Mouse (Mus musculus) heart, adult 2 months (tissue): ENCODE measurements around the gene Hoxb6. TPM values are rescaled to one million over a fixed set of nuclear protein-coding genes. Genes with fewer than 3 reads are reported as not detected.

Source experiments
- DNase-seq, 2 experiments: peaks; one replicate each; pipeline ENCODE4 v3.0.0; 2021
- H3K27ac ChIP-seq: fragments of 200-600 bp; 2 replicates; pipeline ENCODE4 v1.8.1; 2022
- H3K27me3 ChIP-seq: fragments of 200-500 bp; 2 replicates; pipeline ENCODE4 v1.6.1; 2012; ENCODE audit warnings: mild to moderate bottlenecking, low read length, inconsistent platforms, mixed read lengths; ENCODE audit not compliant: control insufficient read depth, insufficient read depth
- H3K36me3 ChIP-seq: fragments of 200-500 bp; 2 replicates; pipeline ENCODE4 v1.6.1; 2012; ENCODE audit warnings: low read length, inconsistent platforms; ENCODE audit not compliant: control insufficient read depth, insufficient read depth
- H3K4me1 ChIP-seq: fragments of 200-500 bp; 2 replicates; pipeline ENCODE4 v1.6.1; 2011; ENCODE audit warnings: low read length; ENCODE audit not compliant: control insufficient read depth, insufficient read depth
- H3K4me3 ChIP-seq: fragments of 200-600 bp; 2 replicates; pipeline ENCODE4 v1.8.1; 2022
- H3K79me2 ChIP-seq: fragments of 200-500 bp; replicated peaks from 2 replicates; pipeline ENCODE4 v1.6.1; 2012; ENCODE audit warnings: mild to moderate bottlenecking, inconsistent platforms, low read length, moderate library complexity, mixed read lengths; ENCODE audit not compliant: control insufficient read depth, insufficient read depth
- H3K9ac ChIP-seq: fragments of 200-500 bp; 2 replicates; pipeline ENCODE4 v1.6.1; 2012; ENCODE audit warnings: low read depth, mild to moderate bottlenecking, control low read depth, inconsistent platforms, low read length, mixed read lengths
- CTCF ChIP-seq: fragments of 200-600 bp; IDR thresholded peaks from 2 replicates; pipeline ENCODE4 v1.8.1; 2022; ENCODE audit warnings: antibody characterized with exemption, mild to moderate bottlenecking, moderate library complexity
- EP300 ChIP-seq: fragments of 200-500 bp; IDR thresholded peaks from 2 replicates; pipeline ENCODE4 v1.6.1; 2011; ENCODE audit warnings: low read depth, low read length, control low read depth; ENCODE audit not compliant: insufficient read depth
- POLR2A ChIP-seq: fragments of 200-500 bp; IDR thresholded peaks from 2 replicates; pipeline ENCODE4 v1.6.1; 2011; ENCODE audit warnings: mild to moderate bottlenecking, low read depth, low read length, control low read depth; ENCODE audit not compliant: insufficient read depth
- WGBS: fragments of 180-500 bp; shearing (Covaris S2); methylation state at CpG from one replicate; pipeline ENCODE4 v1.1.7; 2018; 5-methylcytosine and 5-hydroxymethylcytosine counted together
- intact Hi-C: fragments of 180-260 bp; cut with DNase I; formaldehyde crosslinking; loops from one replicate; pipeline ENCODE4 v1.15.1; 2025
- microRNA-seq, 2 experiments: library from miRNA; unstranded; fragments of <30 nt; microRNA quantifications; one replicate each; pipeline ENCODE4 v1.2.0; 2021
- polyA plus RNA-seq: library from polyadenylated mRNA; depleted of rRNA; stranded (reverse); fragments of >200 nt; gene quantifications from 2 replicates; pipeline ENCODE4 v1.2.3, GENCODE M21; 2012; rRNA removed
- total RNA-seq, 2 experiments: library from RNA; stranded (reverse); gene quantifications; 2 replicates each; pipeline ENCODE4 v1.2.3; 2021

Hoxb6 gene
- total and polyA plus RNA-seq, 3 experiments: not detected

DNA sequence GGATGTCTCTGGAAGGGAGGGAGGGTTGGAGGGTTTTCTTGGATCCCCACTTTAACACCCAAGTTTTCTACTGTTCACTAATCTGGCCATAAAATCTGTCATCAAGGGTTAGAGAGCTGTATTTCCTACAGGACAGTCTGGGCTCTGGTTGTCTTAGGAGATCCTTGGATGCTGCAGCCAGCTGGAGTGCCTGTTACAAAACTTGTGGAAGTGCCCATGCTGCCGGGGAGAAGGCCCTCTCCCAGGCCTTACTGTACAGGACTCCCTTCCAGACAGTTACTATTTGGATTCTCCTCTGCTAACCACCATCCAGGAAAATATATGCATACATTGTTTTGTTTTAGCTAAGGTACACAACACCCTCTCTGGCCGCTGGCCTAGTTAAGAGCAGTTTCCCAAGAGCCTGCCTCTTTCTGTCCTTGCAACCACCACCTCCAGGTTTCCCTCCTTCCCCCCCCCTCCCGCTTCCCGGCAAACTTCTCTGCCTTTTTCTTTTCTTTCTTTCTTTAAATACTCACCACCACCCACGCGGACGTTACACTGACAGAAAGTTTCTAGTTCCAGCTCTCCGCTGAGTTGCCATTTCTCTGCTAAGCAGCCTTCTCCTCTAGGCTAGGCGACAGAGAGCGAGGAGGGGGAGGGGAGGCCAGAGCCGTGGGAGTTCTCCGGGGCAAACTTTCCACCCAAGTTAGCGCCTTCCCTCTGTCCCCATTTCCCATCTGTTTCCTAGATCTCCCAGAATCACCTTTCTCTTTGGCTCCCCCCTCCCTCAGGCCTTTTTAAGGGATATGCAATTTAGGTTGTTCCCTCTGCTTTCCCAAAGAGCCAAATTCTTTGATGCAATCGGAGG lies 57.4 kb downstream of the Hoxb6 start:
- Histone ChIP-seq H3K36me3 (no peaks in the 10 kb centered on the region), H3K27me3 (peaks cover 12% of the 10 kb centered on the region), H3K9ac (no peak overlapping the region), H3K27ac (no peak overlapping the region; the same call in 1 of the 2 replicates), H3K4me1 (no peaks in the 10 kb centered on the region), H3K79me2 (no peaks in the 10 kb centered on the region), H3K4me3 (no peak overlapping the region)
- 34% methylated on average over 14 of the region's 14 CpGs for WGBS
- no peak for TF ChIP-seq POLR2A
- TF ChIP-seq EP300: no peak
- TF ChIP-seq CTCF: no peak
- intact Hi-C loops: loop anchor here (5.0 kb wide), 1 partner anchor 58 kb away; no protein-coding TSS in a partner anchor
- DNase-seq: no peak

DNA sequence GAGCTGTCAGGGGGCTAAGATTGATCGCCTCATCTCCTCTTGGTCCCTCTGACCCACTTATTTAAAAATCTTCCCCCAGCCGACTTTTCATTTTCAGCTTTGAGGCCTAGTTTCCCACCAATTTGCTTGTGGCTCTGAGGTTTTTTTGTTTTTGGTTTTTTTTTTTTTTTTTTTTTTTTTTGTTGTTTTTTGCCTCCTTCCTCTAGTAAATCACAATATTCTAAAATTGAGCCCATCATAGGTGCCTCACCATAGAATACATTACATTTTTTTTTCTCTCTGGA lies 58.0 kb downstream of the Hoxb6 start, which contains the start of gene Hoxb2:
Gene Hoxb2, plus strand, starts transcription at position 185 of the 284 bp plus-strand sequence.
- no peak for TF ChIP-seq CTCF
- no peak for TF ChIP-seq POLR2A
- TF ChIP-seq EP300: no peak
- H3K36me3 ChIP-seq: no peaks in the 10 kb centered on the region
- H3K27me3 ChIP-seq: peaks cover 12% of the 10 kb centered on the region
- DNase-seq: no peak
- H3K4me1 ChIP-seq: no peaks in the 10 kb centered on the region
- 53% methylated on average over 2 of the region's 2 CpGs for WGBS
- intact Hi-C loops: loop anchor here (5.0 kb wide), 1 partner anchor 57 kb away; no protein-coding TSS in a partner anchor
- peak within 1 kb of the TSS; percentile 15; the same call in 1 of the 2 replicates for H3K27ac ChIP-seq
- no peak within 1 kb of the TSS for H3K4me3 ChIP-seq
- H3K79me2 ChIP-seq: no peaks in the 10 kb centered on the region
- H3K9ac ChIP-seq: no peak within 1 kb of the TSS

DNA sequence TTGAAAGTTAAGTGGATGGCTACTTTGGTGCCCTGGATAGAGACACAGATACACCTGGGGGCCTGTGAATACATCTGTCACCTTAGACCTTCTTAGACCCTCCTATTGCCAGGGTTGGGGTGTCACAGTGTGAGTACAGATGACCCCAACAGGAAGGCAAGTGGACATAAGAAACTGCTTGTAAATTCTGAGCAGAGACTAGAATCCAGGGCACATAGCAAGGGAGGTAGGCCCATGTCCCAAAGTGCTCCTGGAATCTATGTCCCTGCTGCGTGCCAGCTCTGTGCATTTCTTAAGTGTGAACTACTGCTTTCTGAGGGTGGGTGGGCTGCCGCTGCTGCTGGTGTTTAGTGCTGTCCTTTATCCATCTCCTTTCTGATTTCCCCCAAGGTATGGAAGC lies 58.5 kb downstream of the Hoxb6 start:
- H3K36me3 ChIP-seq: no peaks in the 10 kb centered on the region
- H3K27me3 ChIP-seq: peaks cover 12% of the 10 kb centered on the region
- H3K4me3 ChIP-seq: no peak overlapping the region
- H3K4me1 ChIP-seq: no peaks in the 10 kb centered on the region
- TF ChIP-seq EP300: no peak
- TF ChIP-seq POLR2A: no peak
- TF ChIP-seq CTCF: no peak
- H3K9ac ChIP-seq: no peak overlapping the region
- no peaks in the 10 kb centered on the region for H3K79me2 ChIP-seq
- intact Hi-C loops: loop anchor here (5.0 kb wide), 1 partner anchor 57 kb away; no protein-coding TSS in a partner anchor
- WGBS: 81% methylated on average over 2 of the region's 2 CpGs
- no peak overlapping the region for H3K27ac ChIP-seq
- DNase-seq: no peak

Small RNA genes lying within 50 kb of the gene (microRNA-seq; reads per million reads assigned to microRNA genes)
- 1,670 to 2,301 reads per million in 2 experiments for gene Mir10a
- 0 reads per million in 2 experiments for gene Mir196a-1

Other genes with a start within 250 kb of the Hoxb6 start
- gene Ube2z, start 227.1 kb upstream of the Hoxb6 start, total RNA-seq: 10 to 100 TPM; 29.5 to 29.7 TPM
- 22.9 and 41.1 TPM in 2 replicates for gene Ube2z, start 227.1 kb upstream of the Hoxb6 start, polyA plus RNA-seq
- gene Atp5g1, start 216.8 kb upstream of the Hoxb6 start, total RNA-seq: 1,000 to 10,000 TPM; 3,096 to 3,522 TPM
- 5,903 and 6,025 TPM in 2 replicates for gene Atp5g1, start 216.8 kb upstream of the Hoxb6 start, polyA plus RNA-seq
- gene Calcoco2, start 180.5 kb upstream of the Hoxb6 start, total RNA-seq: not detected
- gene Calcoco2, start 180.5 kb upstream of the Hoxb6 start, polyA plus RNA-seq: not detected in 2 replicates
- not detected for gene Ttll6, start 158.7 kb upstream of the Hoxb6 start, total RNA-seq
- 0.06 and 0.18 TPM in 2 replicates for gene Ttll6, start 158.7 kb upstream of the Hoxb6 start, polyA plus RNA-seq
- not detected for gene Hoxb13, start 98.2 kb upstream of the Hoxb6 start, total RNA-seq
- not detected in 2 replicates for gene Hoxb13, start 98.2 kb upstream of the Hoxb6 start, polyA plus RNA-seq
- gene Hoxb9, start 21.0 kb upstream of the Hoxb6 start, total RNA-seq: not detected
- not detected in 2 replicates for gene Hoxb9, start 21.0 kb upstream of the Hoxb6 start, polyA plus RNA-seq
- not detected for gene Hoxb8, start 10.6 kb upstream of the Hoxb6 start, total RNA-seq
- not detected in 2 replicates for gene Hoxb8, start 10.6 kb upstream of the Hoxb6 start, polyA plus RNA-seq
- gene Hoxb7, start 5.9 kb upstream of the Hoxb6 start, total RNA-seq: not detected
- not detected in 2 replicates for gene Hoxb7, start 5.9 kb upstream of the Hoxb6 start, polyA plus RNA-seq
- gene Hoxb5, start 10.9 kb downstream of the Hoxb6 start, total RNA-seq: under 1 TPM in 1 of 2 experiments, not detected in 1; 0.18 TPM
- 0.20 and 0.23 TPM in 2 replicates for gene Hoxb5, start 10.9 kb downstream of the Hoxb6 start, polyA plus RNA-seq
- under 1 TPM; 0.63 to 0.75 TPM for gene Hoxb4, start 25.8 kb downstream of the Hoxb6 start, total RNA-seq
- gene Hoxb4, start 25.8 kb downstream of the Hoxb6 start, polyA plus RNA-seq: 1.00 and 1.1 TPM in 2 replicates
- under 1 TPM; 0.23 to 0.30 TPM for gene Hoxb3, start 30.9 kb downstream of the Hoxb6 start, total RNA-seq
- 0.64 and 0.82 TPM in 2 replicates for gene Hoxb3, start 30.9 kb downstream of the Hoxb6 start, polyA plus RNA-seq
- gene Hoxb2, start 58.0 kb downstream of the Hoxb6 start, total RNA-seq: under 1 TPM; 0.23 to 0.68 TPM
- gene Hoxb2, start 58.0 kb downstream of the Hoxb6 start, polyA plus RNA-seq: 0.91 and 1.4 TPM in 2 replicates
- not detected for gene Hoxb1, start 73.3 kb downstream of the Hoxb6 start, total RNA-seq
- gene Hoxb1, start 73.3 kb downstream of the Hoxb6 start, polyA plus RNA-seq: not detected in 2 replicates
- gene Skap1, start 172.1 kb downstream of the Hoxb6 start, total RNA-seq: under 1 TPM in 1 of 2 experiments, not detected in 1; 0.25 TPM
- 0.67 and 0.98 TPM in 2 replicates for gene Skap1, start 172.1 kb downstream of the Hoxb6 start, polyA plus RNA-seq